Mouse (Mus musculus): ENCODE data around the gene Cbfa2t3. TPM values are rescaled to one million over a fixed set of nuclear protein-coding genes. Genes with fewer than 3 reads are reported as not detected.
A peak's percentile ranks its signal among the peaks of the same experiment; 100 is the strongest.
"Not testable (repeated sequence)": the region's sequence is repeated elsewhere in the genome, so short reads cannot be mapped to it uniquely, and the experiment has no call there.

Gene Cbfa2t3
- total RNA-seq, 2 experiments from 2014 or later: 10.9 to 13.1 TPM

GRCm38 (mm10) chr8:122648192-122648970 lies 50.5 kb downstream of the Cbfa2t3 start:
- ATAC-seq (replicated peaks; ENCODE audit: low FRiP score, poor library complexity, severe bottlenecking): no peak

- no peak for ATAC-seq (replicated peaks; ENCODE audit: low FRiP score, poor library complexity, severe bottlenecking)
Observed at GRCm38 (mm10) chr8:122646337-122646736, 52.6 kb downstream of the Cbfa2t3 start.

- ATAC-seq (replicated peaks; ENCODE audit: low FRiP score, poor library complexity, severe bottlenecking): no peak
Observed at GRCm38 (mm10) chr8:122644175-122644954, 54.5 kb downstream of the Cbfa2t3 start.

GRCm38 (mm10) chr8:122642071-122642470 lies 56.8 kb downstream of the Cbfa2t3 start:
- no peak for ATAC-seq (replicated peaks; ENCODE audit: low FRiP score, poor library complexity, severe bottlenecking)

- ATAC-seq (replicated peaks; ENCODE audit: low FRiP score, poor library complexity, severe bottlenecking): no peak
Observed at GRCm38 (mm10) chr8:122641406-122641805, 57.5 kb downstream of the Cbfa2t3 start.

GRCm38 (mm10) chr8:122640825-122641224 lies 58.1 kb downstream of the Cbfa2t3 start:
- no peak for ATAC-seq (replicated peaks; ENCODE audit: low FRiP score, poor library complexity, severe bottlenecking)

- ATAC-seq (replicated peaks; ENCODE audit: low FRiP score, poor library complexity, severe bottlenecking): no peak
Observed at GRCm38 (mm10) chr8:122639521-122640248, 59.2 kb downstream of the Cbfa2t3 start.

GRCm38 (mm10) chr8:122638601-122639000 lies 60.3 kb downstream of the Cbfa2t3 start:
- no peak for ATAC-seq (replicated peaks; ENCODE audit: low FRiP score, poor library complexity, severe bottlenecking)

GRCm38 (mm10) chr8:122637230-122637629 lies 61.7 kb downstream of the Cbfa2t3 start:
- no peak for ATAC-seq (replicated peaks; ENCODE audit: low FRiP score, poor library complexity, severe bottlenecking)

- ATAC-seq (replicated peaks; ENCODE audit: low FRiP score, poor library complexity, severe bottlenecking): 0 out of 2 replicates have a peak, but pooled peaks have one; percentile 1
Observed at GRCm38 (mm10) chr8:122636803-122637175, 62.1 kb downstream of the Cbfa2t3 start.

GRCm38 (mm10) chr8:122635878-122636802 lies 62.8 kb downstream of the Cbfa2t3 start:
- peak; percentile 80 for ATAC-seq (replicated peaks; ENCODE audit: low FRiP score, poor library complexity, severe bottlenecking)

GRCm38 (mm10) chr8:122633205-122633604 lies 65.7 kb downstream of the Cbfa2t3 start:
- ATAC-seq (replicated peaks; ENCODE audit: low FRiP score, poor library complexity, severe bottlenecking): no peak

- ATAC-seq (replicated peaks; ENCODE audit: low FRiP score, poor library complexity, severe bottlenecking): not testable (repeated sequence)
Observed at GRCm38 (mm10) chr8:122632134-122632533, 66.8 kb downstream of the Cbfa2t3 start.

- ATAC-seq (replicated peaks; ENCODE audit: low FRiP score, poor library complexity, severe bottlenecking): no peak
Observed at GRCm38 (mm10) chr8:122630696-122631095, 68.2 kb downstream of the Cbfa2t3 start.

GRCm38 (mm10) chr8:122629388-122629787 lies 69.5 kb downstream of the Cbfa2t3 start:
- no peak for ATAC-seq (replicated peaks; ENCODE audit: low FRiP score, poor library complexity, severe bottlenecking)

GRCm38 (mm10) chr8:122626896-122627295 lies 72.0 kb downstream of the Cbfa2t3 start:
- no peak for ATAC-seq (replicated peaks; ENCODE audit: low FRiP score, poor library complexity, severe bottlenecking)

- no peak for ATAC-seq (replicated peaks; ENCODE audit: low FRiP score, poor library complexity, severe bottlenecking)
Observed at GRCm38 (mm10) chr8:122625811-122626210, 73.1 kb downstream of the Cbfa2t3 start.

- ATAC-seq (replicated peaks; ENCODE audit: low FRiP score, poor library complexity, severe bottlenecking): no peak
Observed at GRCm38 (mm10) chr8:122624653-122625052, 74.3 kb downstream of the Cbfa2t3 start.

All from erythroblast, adult 5-6 weeks (primary cell).